Mouse (Mus musculus): ENCODE data around the gene Gm45021.

DNA sequence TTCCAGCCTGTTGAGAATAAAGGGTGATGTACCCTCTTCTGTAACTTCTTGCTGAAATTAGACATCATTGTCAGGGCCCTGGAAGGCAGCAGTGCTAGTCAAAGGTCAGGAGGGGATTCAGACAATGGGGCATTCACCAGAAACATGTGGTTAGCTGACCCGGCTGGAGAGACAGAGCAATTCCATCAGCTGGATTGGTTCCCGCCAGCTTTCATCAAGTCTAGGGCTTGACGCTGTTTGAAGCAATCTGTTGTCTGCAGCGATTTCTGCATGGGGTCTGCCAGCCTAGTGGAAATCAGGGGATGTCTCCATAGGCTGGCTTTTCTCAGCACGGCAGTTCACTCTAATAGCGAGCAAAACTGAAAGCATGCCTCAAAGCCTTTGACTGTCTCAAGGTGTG is 47.1 kb downstream of the Gm45021 start:
- TF ChIP-seq POLR2A (IDR thresholded peaks at IDR 0.05; ENCODE audit: low read depth, low read length) (no peak), CTCF (IDR thresholded peaks at IDR 0.05; ENCODE audit: extremely low read depth, insufficient read depth, insufficient read length, insufficient replicate concordance) (no peak)

Data from spleen, adult 2 months (tissue).